Mouse (Mus musculus): ENCODE data around the gene Tmem130. TPM values are rescaled to one million over a fixed set of nuclear protein-coding genes. Genes with fewer than 3 reads are reported as not detected.

Tmem130 gene
- total and polyA plus RNA-seq, 3 experiments, result 0.03 TPM; not detected in 2

DNA sequence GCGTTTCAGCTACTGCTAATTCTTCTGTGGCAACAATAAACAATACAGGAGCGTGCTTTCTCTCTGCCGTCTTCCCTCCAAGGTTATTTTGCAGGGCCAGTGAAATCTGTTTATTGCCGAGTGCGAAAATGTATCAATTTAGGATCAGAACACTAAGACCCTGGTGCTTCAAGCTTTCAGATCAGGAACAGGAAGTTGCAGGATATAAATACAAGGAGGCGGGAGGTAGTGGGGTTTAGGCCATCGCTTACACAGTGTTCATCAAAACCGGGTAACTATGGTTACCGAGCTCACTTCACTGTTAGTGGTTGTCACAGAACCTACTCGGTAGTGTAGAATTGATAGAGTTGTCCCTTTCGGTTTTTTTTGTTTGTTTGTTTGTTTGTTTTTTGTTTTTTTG, 5.0 kb upstream of the Tmem130 start:
- Histone ChIP-seq H3K4me1 (ENCODE audit: insufficient read depth, low read depth, low read length) (peaks cover 23% of the 10 kb centered on the region), H3K36me3 (replicated peaks) (peaks cover 23% of the 10 kb centered on the region), H3K27me3 (ENCODE audit: insufficient read depth, low read length) (peaks cover 8% of the 10 kb centered on the region; the same call in 1 of the 2 replicates), H3K4me3 (ENCODE audit: low read depth, low read length) (no peak overlapping the region), H3K9me3 (replicated peaks) (no peaks in the 10 kb centered on the region)
- ATAC-seq (ENCODE audit: extremely low read depth, insufficient number of reproducible peaks, low FRiP score, poor library complexity, severe bottlenecking) (no peak), DNase-seq (ENCODE audit: low spot score) (no peak)
- TF ChIP-seq GATA1 (IDR thresholded peaks at IDR 0.05; ENCODE audit: borderline replicate concordance, low read length) (no peak), GATA2 (IDR thresholded peaks at IDR 0.05; ENCODE audit: borderline replicate concordance, low read depth, low read length) (no peak), TAL1 (conservative IDR thresholded peaks at IDR 0.05; ENCODE audit: low read depth, low read length) (no peak), POLR2AphosphoS5 (IDR thresholded peaks at IDR 0.05; ENCODE audit: insufficient replicate concordance, low read depth, low read length) (no peak), CTCF (IDR thresholded peaks at IDR 0.05; ENCODE audit: low read depth, low read length) (no peak)

DNA sequence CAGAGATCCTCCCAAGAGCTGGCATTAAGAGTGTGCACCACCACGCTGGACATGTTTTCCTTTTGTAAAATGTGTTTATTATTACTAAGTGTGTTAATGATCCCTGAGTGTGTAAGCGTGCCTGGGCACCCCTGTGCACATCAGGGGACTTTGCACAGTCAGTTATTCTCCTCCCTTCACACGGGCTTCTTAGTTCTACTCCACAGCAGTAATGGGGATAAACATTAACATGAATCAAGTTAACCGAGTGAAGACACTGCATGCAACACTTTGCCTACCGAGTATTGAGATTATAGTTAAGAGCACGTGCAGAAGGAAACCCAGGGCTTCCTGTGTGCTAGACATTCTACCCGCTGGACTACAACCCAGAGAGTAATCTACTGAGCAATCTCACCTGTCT, 4.4 kb upstream of the Tmem130 start:
- ATAC-seq (ENCODE audit: extremely low read depth, insufficient number of reproducible peaks, low FRiP score, poor library complexity, severe bottlenecking), result no peak
- Histone ChIP-seq H3K27me3 (ENCODE audit: insufficient read depth, low read length) (peaks cover 15% of the 10 kb centered on the region), H3K9me3 (replicated peaks) (no peaks in the 10 kb centered on the region), H3K4me3 (ENCODE audit: low read depth, low read length) (no peak overlapping the region), H3K4me1 (ENCODE audit: insufficient read depth, low read depth, low read length) (peaks cover 19% of the 10 kb centered on the region), H3K36me3 (replicated peaks) (peaks cover 17% of the 10 kb centered on the region)
- DNase-seq (ENCODE audit: low spot score), result no peak
- TF ChIP-seq POLR2AphosphoS5 (IDR thresholded peaks at IDR 0.05; ENCODE audit: insufficient replicate concordance, low read depth, low read length) (no peak), CTCF (IDR thresholded peaks at IDR 0.05; ENCODE audit: low read depth, low read length) (no peak)

DNA sequence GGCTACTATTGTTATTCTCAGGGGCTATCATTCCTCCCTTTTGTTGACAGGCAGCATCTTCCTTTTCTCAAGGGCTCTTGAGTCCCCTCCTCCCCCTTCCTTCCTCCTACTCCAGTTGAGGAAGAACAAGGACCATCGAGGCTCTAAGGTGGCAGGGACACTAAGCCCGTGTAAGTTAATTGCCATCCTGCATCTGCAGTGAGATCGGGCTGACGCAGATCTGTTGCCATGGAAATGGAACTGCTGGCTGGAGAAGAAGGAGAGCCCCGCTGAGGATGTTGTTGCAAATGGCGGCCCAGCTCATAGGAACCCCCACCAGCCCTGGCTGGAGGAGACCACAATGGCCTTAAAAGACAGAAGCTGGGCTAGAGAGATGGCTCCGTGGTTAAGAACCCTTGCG, 3.2 kb downstream of the Tmem130 start:
- H3K4me3 ChIP-seq (ENCODE audit: low read depth, low read length), result no peak overlapping the region
- peaks cover 15% of the 10 kb centered on the region for H3K27me3 ChIP-seq (ENCODE audit: insufficient read depth, low read length)
- no peak for TF ChIP-seq GATA2 (IDR thresholded peaks at IDR 0.05; ENCODE audit: borderline replicate concordance, low read depth, low read length)
- TF ChIP-seq CTCF (IDR thresholded peaks at IDR 0.05; ENCODE audit: low read depth, low read length), result no peak
- no peak for TF ChIP-seq POLR2AphosphoS5 (IDR thresholded peaks at IDR 0.05; ENCODE audit: insufficient replicate concordance, low read depth, low read length)
- no peak for TF ChIP-seq GATA1 (IDR thresholded peaks at IDR 0.05; ENCODE audit: borderline replicate concordance, low read length)
- TF ChIP-seq TAL1 (conservative IDR thresholded peaks at IDR 0.05; ENCODE audit: low read depth, low read length), result no peak

DNA sequence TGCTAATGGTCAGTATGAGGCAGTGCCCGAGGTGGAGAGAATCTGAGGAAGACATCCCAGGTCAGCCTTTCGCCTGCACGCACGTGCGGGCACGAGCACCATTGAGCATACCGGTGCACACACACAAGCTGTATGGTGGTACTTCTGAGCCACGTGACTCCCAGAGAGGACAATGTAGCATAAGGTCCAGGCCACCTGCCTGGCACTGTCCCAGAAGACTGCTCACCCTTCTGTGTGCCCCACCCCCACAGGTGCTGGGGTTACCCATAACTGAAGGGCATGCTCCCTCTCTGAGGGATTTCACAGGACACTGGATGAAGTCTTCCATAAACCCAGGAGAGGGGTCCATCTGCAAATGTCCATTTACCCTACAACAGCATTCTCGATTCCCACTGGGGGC, 4.2 kb downstream of the Tmem130 start:
- no peak overlapping the region for H3K4me3 ChIP-seq (ENCODE audit: low read depth, low read length)
- DNase-seq (ENCODE audit: low spot score), result no peak
- TF ChIP-seq CTCF (IDR thresholded peaks at IDR 0.05; ENCODE audit: low read depth, low read length), result no peak
- no peak for TF ChIP-seq TAL1 (conservative IDR thresholded peaks at IDR 0.05; ENCODE audit: low read depth, low read length)
- no peak for TF ChIP-seq GATA2 (IDR thresholded peaks at IDR 0.05; ENCODE audit: borderline replicate concordance, low read depth, low read length)
- no peak for TF ChIP-seq POLR2AphosphoS5 (IDR thresholded peaks at IDR 0.05; ENCODE audit: insufficient replicate concordance, low read depth, low read length)
- no peak for TF ChIP-seq GATA1 (IDR thresholded peaks at IDR 0.05; ENCODE audit: borderline replicate concordance, low read length)
- H3K27me3 ChIP-seq (ENCODE audit: insufficient read depth, low read length), result peaks cover 15% of the 10 kb centered on the region
- H3K9me3 ChIP-seq (replicated peaks), result no peaks in the 10 kb centered on the region
- H3K4me1 ChIP-seq (ENCODE audit: insufficient read depth, low read depth, low read length), result no peaks in the 10 kb centered on the region
- no peak for ATAC-seq (ENCODE audit: extremely low read depth, insufficient number of reproducible peaks, low FRiP score, poor library complexity, severe bottlenecking)
- no peaks in the 10 kb centered on the region for H3K36me3 ChIP-seq (replicated peaks)

More for the DNA sequence above, 3.2 kb downstream of the Tmem130 start:
- no peaks in the 10 kb centered on the region for H3K36me3 ChIP-seq (replicated peaks)
- no peaks in the 10 kb centered on the region for H3K9me3 ChIP-seq (replicated peaks)
- no peak for DNase-seq (ENCODE audit: low spot score)
- ATAC-seq (ENCODE audit: extremely low read depth, insufficient number of reproducible peaks, low FRiP score, poor library complexity, severe bottlenecking), result no peak
- no peaks in the 10 kb centered on the region for H3K4me1 ChIP-seq (ENCODE audit: insufficient read depth, low read depth, low read length)

DNA sequence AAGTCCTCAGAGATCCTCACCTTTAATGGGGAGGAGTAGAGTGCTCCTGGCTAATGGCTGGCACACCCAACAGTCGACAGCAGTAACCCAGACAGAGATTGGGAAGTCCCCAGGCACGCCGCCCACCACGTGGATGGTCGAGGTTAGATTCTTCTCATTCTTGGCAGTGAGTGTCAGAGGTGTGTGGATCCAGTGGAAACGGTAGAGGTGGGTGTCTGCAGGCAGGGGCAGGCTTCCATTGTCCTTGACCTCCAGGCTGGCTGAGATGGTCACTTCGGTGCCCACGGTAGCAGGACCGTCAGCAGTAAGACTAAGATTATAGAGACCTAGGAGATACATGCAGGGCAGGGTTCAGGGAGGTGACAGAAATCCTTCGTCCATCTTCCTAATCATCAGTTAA, 6.4 kb downstream of the Tmem130 start:
- ATAC-seq (ENCODE audit: extremely low read depth, insufficient number of reproducible peaks, low FRiP score, poor library complexity, severe bottlenecking), result no peak
- Histone ChIP-seq H3K27me3 (ENCODE audit: insufficient read depth, low read length) (peaks cover 5% of the 10 kb centered on the region), H3K36me3 (replicated peaks) (no peaks in the 10 kb centered on the region), H3K4me3 (ENCODE audit: low read depth, low read length) (no peak overlapping the region), H3K4me1 (ENCODE audit: insufficient read depth, low read depth, low read length) (no peaks in the 10 kb centered on the region), H3K9me3 (replicated peaks) (no peaks in the 10 kb centered on the region)
- DNase-seq (ENCODE audit: low spot score), result no peak
- no peak for TF ChIP-seq GATA1 (IDR thresholded peaks at IDR 0.05; ENCODE audit: borderline replicate concordance, low read length)
- TF ChIP-seq GATA2 (IDR thresholded peaks at IDR 0.05; ENCODE audit: borderline replicate concordance, low read depth, low read length), result no peak
- no peak for TF ChIP-seq CTCF (IDR thresholded peaks at IDR 0.05; ENCODE audit: low read depth, low read length)
- no peak for TF ChIP-seq POLR2AphosphoS5 (IDR thresholded peaks at IDR 0.05; ENCODE audit: insufficient replicate concordance, low read depth, low read length)
- no peak for TF ChIP-seq TAL1 (conservative IDR thresholded peaks at IDR 0.05; ENCODE audit: low read depth, low read length)

DNA sequence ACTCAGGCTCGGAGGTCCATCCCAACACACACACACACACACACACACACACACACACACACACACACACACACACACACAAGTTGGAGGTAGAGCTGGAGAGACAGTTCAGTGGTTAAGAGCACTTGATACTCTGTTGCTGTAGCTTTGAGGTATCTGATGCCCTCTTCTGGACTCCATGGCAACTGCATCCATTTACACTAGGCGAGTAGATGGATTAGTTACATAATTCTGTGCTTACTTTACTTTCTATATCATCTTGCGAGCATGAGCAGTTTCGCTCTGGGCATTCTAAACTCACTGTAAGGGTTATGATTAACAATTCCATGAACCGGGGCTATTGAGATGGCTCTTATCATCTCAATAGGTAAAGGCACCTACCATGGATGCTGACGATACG, 8.6 kb downstream of the Tmem130 start:
- ATAC-seq (ENCODE audit: extremely low read depth, insufficient number of reproducible peaks, low FRiP score, poor library complexity, severe bottlenecking) (peak; percentile 49; the same call in 1 of the 2 replicates), DNase-seq (ENCODE audit: low spot score) (no peak)
- no peak for TF ChIP-seq GATA2 (IDR thresholded peaks at IDR 0.05; ENCODE audit: borderline replicate concordance, low read depth, low read length)
- TF ChIP-seq CTCF (IDR thresholded peaks at IDR 0.05; ENCODE audit: low read depth, low read length), result peak; percentile 34; the same call in 1 of the 2 replicates
- Histone ChIP-seq H3K27me3 (ENCODE audit: insufficient read depth, low read length) (peaks cover 5% of the 10 kb centered on the region; the same call in 1 of the 2 replicates), H3K4me1 (ENCODE audit: insufficient read depth, low read depth, low read length) (no peaks in the 10 kb centered on the region), H3K4me3 (ENCODE audit: low read depth, low read length) (no peak overlapping the region), H3K36me3 (replicated peaks) (no peaks in the 10 kb centered on the region), H3K9me3 (replicated peaks) (no peaks in the 10 kb centered on the region)

DNA sequence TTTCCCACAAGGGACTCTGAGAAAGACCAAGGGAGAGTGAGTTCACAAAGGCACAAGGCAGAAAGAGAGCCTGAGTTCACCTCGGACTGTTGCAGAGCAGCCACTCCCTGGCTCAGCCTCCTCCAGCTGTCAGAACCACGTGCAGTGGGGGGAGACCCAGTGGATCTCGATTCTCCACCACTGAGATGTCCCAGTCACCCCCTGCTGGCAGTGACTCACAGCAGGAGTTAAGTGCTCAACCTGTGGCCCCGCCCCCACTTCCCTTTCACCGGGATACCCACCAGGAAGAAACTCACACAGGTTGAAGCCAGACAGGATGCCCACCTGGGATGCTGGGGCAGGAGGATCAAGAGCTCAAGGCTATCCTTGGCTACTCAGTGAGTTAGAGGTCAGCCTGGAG, 9.2 kb downstream of the Tmem130 start:
- Histone ChIP-seq H3K36me3 (replicated peaks) (no peaks in the 10 kb centered on the region), H3K4me3 (ENCODE audit: low read depth, low read length) (no peak overlapping the region), H3K4me1 (ENCODE audit: insufficient read depth, low read depth, low read length) (no peaks in the 10 kb centered on the region), H3K27me3 (ENCODE audit: insufficient read depth, low read length) (peaks cover 5% of the 10 kb centered on the region; the same call in 1 of the 2 replicates), H3K9me3 (replicated peaks) (no peaks in the 10 kb centered on the region)
- no peak for DNase-seq (ENCODE audit: low spot score)
- no peak for ATAC-seq (ENCODE audit: extremely low read depth, insufficient number of reproducible peaks, low FRiP score, poor library complexity, severe bottlenecking)
- no peak for TF ChIP-seq GATA2 (IDR thresholded peaks at IDR 0.05; ENCODE audit: borderline replicate concordance, low read depth, low read length)
- TF ChIP-seq POLR2AphosphoS5 (IDR thresholded peaks at IDR 0.05; ENCODE audit: insufficient replicate concordance, low read depth, low read length), result no peak
- no peak for TF ChIP-seq GATA1 (IDR thresholded peaks at IDR 0.05; ENCODE audit: borderline replicate concordance, low read length)
